Comparison of ENCODE assay signal across 8 mouse cellular contexts in genomic region chr4:133233285-133233976, GRCm38 (mm10). TPM values are rescaled to one million over a fixed set of nuclear protein-coding genes. Genes with fewer than 3 reads are reported as not detected.
DNase-seq lines count a peak whose midpoint lies in the region; ATAC-seq lines count a peak whose summit lies in the region.

No protein-coding gene starts in this region.

- no peak for ATAC-seq in CD4-positive, CD25-positive, alpha-beta regulatory T cell, adult 4 months
- no peak for ATAC-seq in frontal cortex, adult (ENCODE audit: low TSS enrichment)

- 42% methylated on average over 10 of the region's 10 CpGs for WGBS in hindbrain, embryonic 10.5 days

- no peaks in the 10 kb centered on the region for H3K9me3 ChIP-seq in hindbrain, embryonic 10.5 days

- H3K4me3 ChIP-seq in hindbrain, embryonic 10.5 days = no peak overlapping the region

- peak; percentile 64 for DNase-seq in CD4-positive, CD25-positive, alpha-beta regulatory T cell, adult 2 months (ENCODE audit: low read depth, low spot score)
- DNase-seq in urinary bladder, postnatal 14 days (ENCODE audit: low spot score) = peak; percentile 64
- no peak for DNase-seq in urinary bladder, postnatal 10 days (ENCODE audit: low spot score)
- peak; percentile 65 for DNase-seq in kidney, postnatal 10 days
- DNase-seq in thymus, postnatal 0 days (ENCODE audit: low spot score) = peak; percentile 54
- no peak for DNase-seq in hindbrain, embryonic 10.5 days (ENCODE audit: low spot score)

- peaks cover 39% of the 10 kb centered on the region for H3K27me3 ChIP-seq in hindbrain, embryonic 10.5 days (ENCODE audit: insufficient read depth, poor library complexity, severe bottlenecking)

- H3K27ac ChIP-seq in hindbrain, embryonic 10.5 days = no peak overlapping the region

- no peaks in the 10 kb centered on the region for H3K36me3 ChIP-seq in hindbrain, embryonic 10.5 days

- H3K4me1 ChIP-seq in hindbrain, embryonic 10.5 days (replicated peaks) = peaks cover 14% of the 10 kb centered on the region; the same call in 1 of the 2 replicates

RNA-seq across cellular contexts. Expression of gene Map3k6, which starts 7.2 kb away (rescaled TPM):
- polyA plus RNA-seq in CD4-positive, CD25-positive, alpha-beta regulatory T cell, adult 4 months (2017; shearing (Covaris generic)) = under 1 TPM in 1 of 2 experiments, not detected in 1; 0.62 TPM
- polyA plus RNA-seq in thymus, postnatal 0 days (2015; fragmentation: Nextera tagmentation; extraction: Ambion mirVana) = 2.2 and 2.6 TPM in 2 replicates
- polyA plus RNA-seq in hindbrain, embryonic 10.5 days (2016; fragmentation: Nextera tagmentation; extraction: Ambion mirVana) = 1.7 and 1.9 TPM in 2 replicates

RNA-seq across cellular contexts. Expression of gene Gpr3, which starts 21.1 kb away (rescaled TPM):
- not detected for polyA plus RNA-seq in CD4-positive, CD25-positive, alpha-beta regulatory T cell, adult 4 months (2017; shearing (Covaris generic))
- polyA plus RNA-seq in thymus, postnatal 0 days (2015; fragmentation: Nextera tagmentation; extraction: Ambion mirVana) = not detected in 2 replicates
- 0.32 and 0.35 TPM in 2 replicates for polyA plus RNA-seq in hindbrain, embryonic 10.5 days (2016; fragmentation: Nextera tagmentation; extraction: Ambion mirVana)

RNA-seq across cellular contexts. Expression of gene Cd164l2, which starts 21.5 kb away (rescaled TPM):
- under 1 TPM in 1 of 2 experiments, not detected in 1; 0.54 TPM for polyA plus RNA-seq in CD4-positive, CD25-positive, alpha-beta regulatory T cell, adult 4 months (2017; shearing (Covaris generic))
- polyA plus RNA-seq in thymus, postnatal 0 days (2015; fragmentation: Nextera tagmentation; extraction: Ambion mirVana) = 0.86 and 1.1 TPM in 2 replicates
- polyA plus RNA-seq in hindbrain, embryonic 10.5 days (2016; fragmentation: Nextera tagmentation; extraction: Ambion mirVana) = 1.1 and 2.2 TPM in 2 replicates

RNA-seq across cellular contexts. Expression of gene Sytl1, which starts 29.5 kb away (rescaled TPM):
- polyA plus RNA-seq in CD4-positive, CD25-positive, alpha-beta regulatory T cell, adult 4 months (2017; shearing (Covaris generic)) = 10 to 100 TPM; 22.1 to 39.4 TPM
- 34.2 and 34.8 TPM in 2 replicates for polyA plus RNA-seq in thymus, postnatal 0 days (2015; fragmentation: Nextera tagmentation; extraction: Ambion mirVana)
- polyA plus RNA-seq in hindbrain, embryonic 10.5 days (2016; fragmentation: Nextera tagmentation; extraction: Ambion mirVana) = 1.2 and 1.6 TPM in 2 replicates

RNA-seq across cellular contexts. Expression of gene Tmem222, which starts 44.2 kb away (rescaled TPM):
- 10 to 100 TPM; 83.4 to 93.2 TPM for polyA plus RNA-seq in CD4-positive, CD25-positive, alpha-beta regulatory T cell, adult 4 months (2017; shearing (Covaris generic))
- polyA plus RNA-seq in thymus, postnatal 0 days (2015; fragmentation: Nextera tagmentation; extraction: Ambion mirVana) = 93.2 and 94.0 TPM in 2 replicates
- 82.8 and 87.8 TPM in 2 replicates for polyA plus RNA-seq in hindbrain, embryonic 10.5 days (2016; fragmentation: Nextera tagmentation; extraction: Ambion mirVana)

Comparison
In these comparisons a context has a peak if more than half of its experiments do, and no peak if none do; other contexts are left out.
1. DNase-seq: peak in CD4-positive, CD25-positive, alpha-beta regulatory T cell, adult 2 months (single experiment), urinary bladder, postnatal 14 days (single experiment), kidney, postnatal 10 days (single experiment) and thymus, postnatal 0 days (single experiment); none in urinary bladder, postnatal 10 days (single experiment) and hindbrain, embryonic 10.5 days (single experiment).